Mouse (Mus musculus): ENCODE data around the gene Esr1.
A peak's percentile ranks its signal among the peaks of the same experiment; 100 is the strongest.

The Esr1 gene

GRCm38 (mm10) chr10:4838099-4838498, 226.7 kb downstream of the Esr1 start:
- DNase-seq (ENCODE audit: low read depth, low spot score): peak; percentile 72

GRCm38 (mm10) chr10:4841039-4841438, 229.6 kb downstream of the Esr1 start:
- no peak for DNase-seq (ENCODE audit: low read depth, low spot score)

GRCm38 (mm10) chr10:4847523-4847922, 236.1 kb downstream of the Esr1 start:
- DNase-seq (ENCODE audit: low read depth, low spot score): no peak

- no peak for DNase-seq (ENCODE audit: low read depth, low spot score)
Observed at GRCm38 (mm10) chr10:4849881-4850280, 238.5 kb downstream of the Esr1 start.

- no peak for DNase-seq (ENCODE audit: low read depth, low spot score)
Observed at GRCm38 (mm10) chr10:4875076-4875737, 263.8 kb downstream of the Esr1 start.

- DNase-seq (ENCODE audit: low read depth, low spot score): no peak
Observed at GRCm38 (mm10) chr10:4881391-4881790, 270.0 kb downstream of the Esr1 start.

GRCm38 (mm10) chr10:4885506-4885905, 274.1 kb downstream of the Esr1 start:
- DNase-seq (ENCODE audit: low read depth, low spot score): no peak

- no peak for DNase-seq (ENCODE audit: low read depth, low spot score)
Observed at GRCm38 (mm10) chr10:4885961-4886360, 274.6 kb downstream of the Esr1 start.

GRCm38 (mm10) chr10:4893475-4893874, 282.1 kb downstream of the Esr1 start:
- no peak for DNase-seq (ENCODE audit: low read depth, low spot score)

GRCm38 (mm10) chr10:4897789-4898188, 286.4 kb downstream of the Esr1 start:
- DNase-seq (ENCODE audit: low read depth, low spot score): no peak

- no peak for DNase-seq (ENCODE audit: low read depth, low spot score)
Observed at GRCm38 (mm10) chr10:4900324-4900723, 288.9 kb downstream of the Esr1 start.

GRCm38 (mm10) chr10:4909271-4909670, 297.9 kb downstream of the Esr1 start:
- no peak for DNase-seq (ENCODE audit: low read depth, low spot score)

GRCm38 (mm10) chr10:4910451-4910850, 299.1 kb downstream of the Esr1 start:
- no peak for DNase-seq (ENCODE audit: low read depth, low spot score)

- no peak for DNase-seq (ENCODE audit: low read depth, low spot score)
Observed at GRCm38 (mm10) chr10:4919046-4919445, 307.7 kb downstream of the Esr1 start.

GRCm38 (mm10) chr10:4923616-4924015, 312.2 kb downstream of the Esr1 start:
- DNase-seq (ENCODE audit: low read depth, low spot score): no peak

- DNase-seq (ENCODE audit: low read depth, low spot score): no peak
Observed at GRCm38 (mm10) chr10:4924391-4924790, 313.0 kb downstream of the Esr1 start.

- peak; percentile 19 for DNase-seq (ENCODE audit: low read depth, low spot score)
Observed at GRCm38 (mm10) chr10:4943148-4943547, 331.8 kb downstream of the Esr1 start.

GRCm38 (mm10) chr10:4944725-4945124, 333.3 kb downstream of the Esr1 start:
- no peak for DNase-seq (ENCODE audit: low read depth, low spot score)

- no peak for DNase-seq (ENCODE audit: low read depth, low spot score)
Observed at GRCm38 (mm10) chr10:4965768-4966167, 354.4 kb downstream of the Esr1 start.

- DNase-seq (ENCODE audit: low read depth, low spot score): no peak
Observed at GRCm38 (mm10) chr10:4971156-4971555, 359.8 kb downstream of the Esr1 start.

- DNase-seq (ENCODE audit: low read depth, low spot score): no peak
Observed at GRCm38 (mm10) chr10:4971586-4971985, 360.2 kb downstream of the Esr1 start.

GRCm38 (mm10) chr10:4972026-4972425, 360.6 kb downstream of the Esr1 start:
- no peak for DNase-seq (ENCODE audit: low read depth, low spot score)

- DNase-seq (ENCODE audit: low read depth, low spot score): no peak
Observed at GRCm38 (mm10) chr10:4974246-4974645, 362.9 kb downstream of the Esr1 start.

- DNase-seq (ENCODE audit: low read depth, low spot score): no peak
Observed at GRCm38 (mm10) chr10:4976557-4976956, 365.2 kb downstream of the Esr1 start.

All from skeletal muscle tissue, adult 2 months (tissue).